Mouse (Mus musculus) heart, embryonic 11.5 days (tissue): ENCODE measurements at regions not wholly inside any gene's neighbourhood (a gene's known extent, or its start where the extent isn't known, plus 50 kb on each side); places are given as distances from the start of the nearest gene placed in this dataset.

Source experiments
- ATAC-seq: fragments of 200-750 bp; cut with Nextera tagmentation; replicated peaks from 2 replicates; pipeline ENCODE4 v1.8.0; 2017; ENCODE audit warnings: moderate library complexity; ENCODE audit not compliant: insufficient number of reproducible peaks, low FRiP score, low TSS enrichment
- H3K27ac ChIP-seq: fragments of 300-500 bp; sonication (generic); 2 replicates; pipeline ENCODE4 v1.5.1; 2014; ENCODE audit warnings: mild to moderate bottlenecking, low read depth, low read length
- H3K27me3 ChIP-seq: fragments of 300-500 bp; sonication (generic); 2 replicates; pipeline ENCODE4 v1.6.1; 2014; ENCODE audit warnings: mild to moderate bottlenecking, low read length, mixed read lengths; ENCODE audit not compliant: control insufficient read depth, insufficient read depth
- H3K36me3 ChIP-seq: fragments of 300-500 bp; sonication (generic); 2 replicates; pipeline ENCODE4 v1.6.1; 2014; ENCODE audit warnings: mild to moderate bottlenecking, low read length, moderate library complexity, mixed read lengths; ENCODE audit not compliant: control insufficient read depth, insufficient read depth
- H3K4me1 ChIP-seq: fragments of 300-500 bp; sonication (generic); 2 replicates; pipeline ENCODE4 v1.6.1; 2014; ENCODE audit warnings: low read length; ENCODE audit not compliant: control insufficient read depth, insufficient read depth
- H3K4me2 ChIP-seq: fragments of 300-500 bp; sonication (generic); 2 replicates; pipeline ENCODE4 v1.6.1; 2014; ENCODE audit warnings: mild to moderate bottlenecking, moderate library complexity
- H3K4me3 ChIP-seq: fragments of 300-500 bp; sonication (generic); 2 replicates; pipeline ENCODE4 v1.5.1; 2014; ENCODE audit warnings: low read depth, low read length
- H3K9ac ChIP-seq: fragments of 300-500 bp; sonication (generic); 2 replicates; pipeline ENCODE4 v1.6.1; 2014; ENCODE audit warnings: mild to moderate bottlenecking, low read depth, low read length, moderate library complexity
- H3K9me3 ChIP-seq: fragments of 300-500 bp; sonication (generic); replicated peaks from 2 replicates; pipeline ENCODE4 v1.6.1; 2016; ENCODE audit warnings: low read length; ENCODE audit not compliant: control insufficient read depth
- WGBS: fragments of 180-500 bp; shearing (Covaris S2); extraction: QIAGEN DNeasy Blood & Tissue Kit; methylation state at CpG from one replicate; pipeline ENCODE4 v1.1.7; 2014; ENCODE audit not compliant: insufficient replicate concordance; 5-methylcytosine and 5-hydroxymethylcytosine counted together

DNA sequence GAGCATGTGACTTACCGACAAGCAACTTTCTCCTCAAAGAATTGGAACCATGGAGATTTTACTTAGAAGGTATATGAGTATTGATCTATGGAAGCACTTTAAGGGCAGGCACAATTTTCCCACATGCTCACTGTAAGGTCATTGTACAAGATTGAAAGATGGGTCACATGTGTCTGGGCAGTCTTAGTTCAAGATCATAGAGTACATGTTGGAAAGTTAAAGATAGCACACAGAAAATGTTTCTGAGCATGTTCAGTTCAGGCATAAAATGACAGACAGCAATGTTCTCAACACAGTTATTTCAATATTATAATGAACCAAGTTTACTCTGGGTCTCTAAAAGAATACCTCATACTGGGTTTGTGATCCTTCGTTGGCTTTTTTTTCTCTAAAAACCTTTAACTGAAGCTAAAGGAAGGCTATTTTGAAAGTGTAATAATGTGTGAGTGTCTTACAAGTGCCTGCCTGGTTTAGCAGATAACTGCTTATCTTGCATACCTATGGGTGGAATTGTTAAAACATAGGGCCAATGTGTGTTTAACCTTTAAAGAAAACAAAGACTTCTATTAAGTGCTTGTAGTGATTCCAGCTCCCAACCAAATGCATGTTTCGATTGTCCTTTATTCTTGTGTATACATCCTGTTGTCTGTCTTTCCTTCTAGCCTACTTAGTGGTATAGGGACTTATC lies 169.6 kb upstream of the Egfl6 start:
- Histone ChIP-seq H3K36me3 (no peaks in the 10 kb centered on the region), H3K27me3 (no peaks in the 10 kb centered on the region), H3K9ac (no peak overlapping the region), H3K9me3 (no peaks in the 10 kb centered on the region), H3K4me2 (no peak overlapping the region), H3K4me3 (no peak overlapping the region), H3K4me1 (no peaks in the 10 kb centered on the region), H3K27ac (no peak overlapping the region)
- ATAC-seq = no peak
- WGBS = 53% methylated on average over 3 of the region's 3 CpGs

DNA sequence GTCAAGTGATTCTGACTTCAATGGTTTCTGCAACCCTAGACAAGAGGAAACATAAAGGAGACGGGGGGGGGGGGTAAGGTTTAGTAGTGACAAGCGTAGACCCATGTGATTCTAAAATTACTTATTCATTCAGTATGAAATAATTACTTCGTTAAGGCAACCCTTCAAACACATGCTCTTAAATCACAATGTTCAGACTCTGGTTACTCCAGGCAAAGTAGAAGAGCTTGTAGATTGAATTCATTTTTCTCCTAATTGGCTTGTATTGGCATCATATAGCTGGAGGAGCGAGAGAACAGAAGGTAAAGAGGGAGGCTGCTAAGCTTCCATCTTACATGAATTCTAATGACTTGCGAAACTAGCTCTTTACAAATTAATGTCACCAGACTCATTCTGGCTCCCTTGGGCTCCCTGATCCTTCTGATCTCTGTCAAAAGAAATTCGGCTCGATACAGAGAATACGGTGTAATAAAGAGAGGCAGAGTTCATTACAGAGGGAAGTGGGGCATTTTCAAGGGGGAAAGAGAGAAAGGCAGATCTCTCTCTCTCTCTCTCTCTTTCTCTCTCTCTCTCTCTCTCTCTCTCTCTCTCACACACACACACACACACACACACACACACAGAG lies 163.6 kb upstream of the Egfl6 start:
- Histone ChIP-seq H3K27me3 (no peaks in the 10 kb centered on the region), H3K9me3 (no peaks in the 10 kb centered on the region), H3K4me1 (no peaks in the 10 kb centered on the region), H3K27ac (no peak overlapping the region), H3K4me2 (no peak overlapping the region), H3K9ac (no peak overlapping the region), H3K36me3 (no peaks in the 10 kb centered on the region), H3K4me3 (no peak overlapping the region)
- no peak for ATAC-seq
- WGBS = 76% methylated on average over 8 of the region's 8 CpGs

DNA sequence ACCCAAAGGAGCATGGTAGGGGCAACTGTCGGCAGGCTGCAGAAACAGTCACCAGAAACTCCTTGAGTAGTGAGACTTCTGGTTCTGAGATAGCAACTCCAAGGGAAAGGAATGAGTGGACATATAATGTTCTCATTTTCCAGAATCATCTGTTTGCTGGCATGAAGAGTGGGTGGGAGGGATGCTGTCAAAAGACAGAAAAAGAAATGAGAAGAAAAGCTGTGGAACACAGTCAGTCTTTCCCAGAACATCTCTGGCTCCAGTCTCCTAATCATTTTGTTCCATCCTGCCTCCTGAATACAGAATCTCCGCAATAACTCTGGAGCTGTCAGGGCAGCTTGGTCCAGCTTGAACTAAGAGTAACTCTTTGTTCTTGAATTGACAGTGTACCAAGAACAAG lies 145.8 kb upstream of the Egfl6 start:
- no peaks in the 10 kb centered on the region for H3K9me3 ChIP-seq
- H3K4me2 ChIP-seq = no peak overlapping the region
- H3K9ac ChIP-seq = no peak overlapping the region
- WGBS = 69% methylated on average over 2 of the region's 2 CpGs
- H3K4me1 ChIP-seq = no peaks in the 10 kb centered on the region
- H3K36me3 ChIP-seq = no peaks in the 10 kb centered on the region
- H3K27me3 ChIP-seq = no peaks in the 10 kb centered on the region
- no peak overlapping the region for H3K27ac ChIP-seq
- ATAC-seq = no peak
- H3K4me3 ChIP-seq = no peak overlapping the region

DNA sequence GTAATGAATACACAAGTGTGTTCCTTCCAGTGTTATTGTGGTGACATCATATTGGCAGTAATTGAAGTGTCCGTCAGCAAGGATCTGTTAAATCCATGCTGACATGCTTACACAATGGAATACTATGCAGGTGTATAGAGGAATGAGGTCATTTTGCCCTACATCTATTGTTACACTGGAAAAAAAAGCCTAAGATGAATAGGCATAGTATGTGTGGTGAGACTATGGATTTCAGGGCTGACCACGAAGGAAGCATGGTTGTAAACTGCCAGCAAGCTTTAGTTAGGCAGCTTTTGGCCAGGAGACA lies 143.1 kb upstream of the Egfl6 start:
- Histone ChIP-seq H3K9ac (no peak overlapping the region), H3K4me2 (no peak overlapping the region), H3K27me3 (no peaks in the 10 kb centered on the region), H3K9me3 (no peaks in the 10 kb centered on the region), H3K4me3 (no peak overlapping the region), H3K27ac (no peak overlapping the region), H3K36me3 (no peaks in the 10 kb centered on the region), H3K4me1 (no peaks in the 10 kb centered on the region)
- ATAC-seq = no peak
- WGBS = 85% methylated on average over 2 of the region's 2 CpGs

DNA sequence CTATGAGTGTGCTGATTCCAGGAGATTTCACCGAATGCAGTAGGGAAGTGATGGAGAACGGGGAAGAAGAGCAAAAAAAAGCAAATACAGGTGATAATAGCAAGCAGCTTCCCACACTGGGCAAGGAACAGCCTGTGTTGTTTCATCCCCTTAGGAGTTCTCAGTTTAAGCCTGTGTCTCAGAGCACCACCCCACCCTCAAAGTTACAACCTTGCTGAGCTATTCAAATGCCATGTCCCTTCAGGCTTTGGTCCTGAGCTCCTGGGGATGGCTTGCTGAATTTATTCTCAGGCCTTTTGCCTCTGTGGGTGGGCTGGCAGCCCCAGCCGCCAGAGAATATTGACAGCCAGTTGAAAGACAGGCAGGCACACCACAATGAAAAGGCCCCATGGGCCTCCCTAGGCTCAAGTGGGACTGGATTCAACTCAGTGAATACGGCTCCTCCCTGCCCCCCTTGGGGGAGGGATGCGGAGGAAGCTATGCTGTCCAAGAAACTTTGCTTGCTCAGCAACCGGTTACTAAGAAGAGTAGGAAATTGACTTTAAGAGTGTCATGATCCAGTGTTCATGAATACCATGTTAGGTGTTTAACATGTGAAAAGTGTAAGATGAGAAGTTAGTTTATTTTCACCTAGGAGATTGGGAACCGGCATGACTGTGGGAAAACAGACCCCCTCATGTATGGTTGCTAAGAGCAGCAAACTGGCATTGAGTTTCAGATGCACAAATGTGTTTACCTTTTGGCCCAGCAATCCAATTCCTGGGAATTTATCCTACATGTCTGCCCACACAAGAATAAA lies 142.5 kb upstream of the Egfl6 start:
- ATAC-seq = no peak
- H3K4me3 ChIP-seq = no peak overlapping the region
- WGBS = 38% methylated on average over 7 of the region's 7 CpGs
- H3K9me3 ChIP-seq = no peaks in the 10 kb centered on the region
- H3K4me1 ChIP-seq = no peaks in the 10 kb centered on the region
- no peak overlapping the region for H3K9ac ChIP-seq
- H3K36me3 ChIP-seq = no peaks in the 10 kb centered on the region
- H3K4me2 ChIP-seq = no peak overlapping the region
- H3K27ac ChIP-seq = no peak overlapping the region
- no peaks in the 10 kb centered on the region for H3K27me3 ChIP-seq

DNA sequence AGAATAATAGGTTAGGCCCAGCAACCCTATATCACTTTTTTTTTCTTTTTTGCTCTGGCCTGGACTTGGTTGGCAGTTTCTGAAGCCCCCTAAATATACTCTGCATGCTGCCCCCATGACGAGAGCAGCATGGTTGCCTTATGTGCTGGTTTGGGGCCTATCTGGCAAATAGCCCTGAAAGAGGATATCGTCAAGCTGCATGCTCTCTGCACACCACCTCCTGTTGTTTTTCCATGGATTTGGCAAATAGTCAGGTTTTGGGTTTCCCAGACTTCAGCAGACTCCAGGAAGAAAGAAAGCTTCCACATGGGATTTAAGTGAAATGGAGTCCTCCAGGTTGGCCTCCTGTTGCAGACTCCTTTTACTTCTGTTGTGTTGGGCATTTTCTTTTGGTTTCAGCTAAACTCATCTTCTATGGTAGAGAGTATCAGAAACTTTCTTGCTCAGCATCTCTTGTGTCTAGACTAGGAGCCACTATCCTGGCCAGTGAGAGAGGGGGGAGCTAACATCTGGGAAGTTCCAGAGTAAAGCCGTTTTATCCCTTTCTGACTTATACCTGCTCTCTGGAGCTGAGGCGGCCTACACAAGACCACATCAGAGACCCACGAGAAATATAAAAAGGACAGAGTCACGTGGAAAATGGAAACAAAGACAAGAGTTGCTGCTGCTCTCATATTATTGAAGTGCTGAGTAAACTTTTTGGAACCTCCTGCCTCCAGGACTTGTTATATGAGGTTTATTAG lies 140.4 kb upstream of the Egfl6 start:
- Histone ChIP-seq H3K4me3 (no peak overlapping the region), H3K9me3 (no peaks in the 10 kb centered on the region), H3K9ac (no peak overlapping the region), H3K27ac (no peak overlapping the region), H3K27me3 (no peaks in the 10 kb centered on the region), H3K4me2 (no peak overlapping the region), H3K4me1 (no peaks in the 10 kb centered on the region), H3K36me3 (no peaks in the 10 kb centered on the region)
- 72% methylated on average over 6 of the region's 6 CpGs for WGBS
- ATAC-seq = no peak

DNA sequence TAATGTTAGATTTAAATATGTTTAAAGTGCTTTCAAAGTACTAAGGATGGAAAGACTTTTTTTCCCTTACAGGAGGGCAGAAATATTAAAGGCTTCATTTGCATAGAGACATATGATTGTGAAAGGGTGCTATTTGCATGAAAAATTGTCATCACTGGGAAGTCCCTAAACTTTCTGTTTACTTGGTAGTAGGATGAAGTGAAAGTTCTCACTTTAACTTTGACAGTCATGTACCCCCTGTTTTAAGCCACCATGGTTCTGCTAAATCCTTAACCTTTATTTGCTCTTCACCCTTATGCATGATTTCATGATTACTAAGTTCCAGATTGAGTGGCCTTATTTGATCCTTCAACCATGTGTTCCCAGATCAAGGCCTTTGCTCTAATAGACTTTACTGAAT lies 132.6 kb upstream of the Egfl6 start:
- Histone ChIP-seq H3K4me2 (no peak overlapping the region), H3K36me3 (no peaks in the 10 kb centered on the region), H3K9ac (no peak overlapping the region), H3K27ac (no peak overlapping the region), H3K27me3 (no peaks in the 10 kb centered on the region), H3K9me3 (no peaks in the 10 kb centered on the region), H3K4me3 (no peak overlapping the region), H3K4me1 (no peaks in the 10 kb centered on the region)
- no peak for ATAC-seq

DNA sequence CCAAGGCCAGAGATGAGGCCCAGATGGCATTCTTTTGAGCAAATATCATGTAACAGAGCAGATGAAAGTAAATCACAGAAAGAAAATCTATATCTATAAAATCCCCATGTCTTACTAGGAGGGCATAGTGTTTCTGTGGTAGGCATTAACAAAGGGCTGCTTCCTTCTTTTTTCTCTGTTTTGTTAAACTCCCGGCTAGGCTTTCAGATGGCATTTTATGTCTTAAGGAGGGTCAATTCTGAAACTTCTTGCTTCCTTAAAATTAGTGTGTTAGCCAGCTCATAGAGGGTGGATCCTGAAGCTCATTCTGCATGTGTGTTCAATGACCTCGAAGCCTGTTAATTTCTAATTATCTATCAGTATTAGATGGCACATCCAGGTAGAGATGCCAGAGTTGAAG lies 123.8 kb upstream of the Egfl6 start:
- no peak overlapping the region for H3K27ac ChIP-seq
- H3K9ac ChIP-seq = no peak overlapping the region
- H3K4me2 ChIP-seq = no peak overlapping the region
- no peaks in the 10 kb centered on the region for H3K4me1 ChIP-seq
- no peaks in the 10 kb centered on the region for H3K36me3 ChIP-seq
- no peaks in the 10 kb centered on the region for H3K27me3 ChIP-seq
- ATAC-seq = no peak
- no peaks in the 10 kb centered on the region for H3K9me3 ChIP-seq
- 79% methylated on average over 2 of the region's 2 CpGs for WGBS
- H3K4me3 ChIP-seq = no peak overlapping the region
